Mouse (Mus musculus): ENCODE measurements around the gene Adm2. TPM values are rescaled to one million over a fixed set of nuclear protein-coding genes. Genes with fewer than 3 reads are reported as not detected.

Gene Adm2
- total RNA-seq, 2 experiments from 2014 or later: not detected

- H3K27ac ChIP-seq: no peak overlapping the region
- TF ChIP-seq CTCF (IDR thresholded peaks at IDR 0.05): no peak
- intact Hi-C loops (cut with DNase I): loop anchor here (10.0 kb wide), 1 partner anchor 182 kb away; no protein-coding TSS in a partner anchor
Observed at GRCm38 (mm10) chr15:89352795-89353194, 30.3 kb downstream of the Adm2 start.

GRCm38 (mm10) chr15:89353837-89354236 is 31.3 kb downstream of the Adm2 start:
- no peak for TF ChIP-seq CTCF (IDR thresholded peaks at IDR 0.05)
- intact Hi-C loops (cut with DNase I): loop anchor here (2.0 to 10.0 kb wide), 2 partner anchors 37 to 181 kb away; no protein-coding TSS in a partner anchor
- Histone ChIP-seq H3K4me3 (no peak overlapping the region; the same call in 1 of the 2 replicates), H3K27ac (no peak overlapping the region)
- DNase-seq: no peak

More at GRCm38 (mm10) chr15:89352795-89353194, 30.3 kb downstream of the Adm2 start:
- H3K4me3 ChIP-seq: no peak overlapping the region
- no peak for DNase-seq

GRCm38 (mm10) chr15:89354455-89354854 is 31.9 kb downstream of the Adm2 start:
- intact Hi-C loops (cut with DNase I): loop anchor here (2.0 to 10.0 kb wide), 2 partner anchors 38 to 180 kb away; no protein-coding TSS in a partner anchor
- H3K27ac ChIP-seq: peak overlapping the region; percentile 94
- no peak for TF ChIP-seq CTCF (IDR thresholded peaks at IDR 0.05)
- H3K4me3 ChIP-seq: peak overlapping the region; percentile 96
- no peak for DNase-seq

- intact Hi-C loops (cut with DNase I): loop anchor here (1.0 to 10.0 kb wide), 5 partner anchors 18 to 537 kb away; partner anchors contain the start of genes Alg12, C730034F03Rik, Chkb and Creld2
- no peak for TF ChIP-seq CTCF (IDR thresholded peaks at IDR 0.05)
- peak; percentile 97 for DNase-seq
- H3K4me3 ChIP-seq: peak within 1 kb of the TSS; percentile 96
- H3K27ac ChIP-seq: peak within 1 kb of the TSS; percentile 94
Observed at GRCm38 (mm10) chr15:89355241-89356187, 33.0 kb downstream of the Adm2 start, which contains the start of the genes Lmf2 and Ncaph2. Gene Lmf2, minus strand, starts transcription at chr15:89355659. Gene Ncaph2, plus strand, starts transcription at chr15:89355719.

DNA sequence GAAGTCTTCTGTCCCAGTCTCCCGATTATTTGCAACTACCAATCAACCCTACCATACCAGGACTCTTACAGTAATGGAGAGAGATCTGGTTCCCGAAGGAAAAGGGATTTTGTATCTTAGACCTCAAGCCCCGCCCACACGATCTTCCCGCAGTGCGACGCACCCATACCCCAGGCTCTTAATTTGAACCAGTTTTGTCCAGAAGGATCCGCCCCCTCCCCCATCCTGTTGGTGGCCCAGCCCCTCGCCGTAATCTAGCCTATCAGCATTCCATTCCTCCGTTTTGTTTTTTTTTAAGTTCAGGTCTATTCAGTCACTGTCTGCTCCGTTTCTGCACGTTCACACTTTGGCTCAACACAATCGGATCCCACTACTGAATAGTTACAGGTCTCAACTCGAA is 33.9 kb downstream of the Adm2 start:
- TF ChIP-seq CTCF (IDR thresholded peaks at IDR 0.05): no peak

GRCm38 (mm10) chr15:89358784-89359183 is 36.3 kb downstream of the Adm2 start:
- intact Hi-C loops (cut with DNase I): loop anchor here (10.0 kb wide), 1 partner anchor 176 kb away; no protein-coding TSS in a partner anchor
- Histone ChIP-seq H3K4me3 (no peak overlapping the region), H3K27ac (no peak overlapping the region)
- no peak for DNase-seq
- no peak for TF ChIP-seq CTCF (IDR thresholded peaks at IDR 0.05)

More for the DNA sequence above, 33.9 kb downstream of the Adm2 start:
- no peak for DNase-seq
- intact Hi-C loops (cut with DNase I): loop anchor here (2.0 to 10.0 kb wide), 3 partner anchors 72 to 538 kb away; partner anchors contain the start of genes Alg12, C730034F03Rik, Chkb and Creld2
- Histone ChIP-seq H3K4me3 (peak overlapping the region; percentile 96), H3K27ac (peak overlapping the region; percentile 94)

DNA sequence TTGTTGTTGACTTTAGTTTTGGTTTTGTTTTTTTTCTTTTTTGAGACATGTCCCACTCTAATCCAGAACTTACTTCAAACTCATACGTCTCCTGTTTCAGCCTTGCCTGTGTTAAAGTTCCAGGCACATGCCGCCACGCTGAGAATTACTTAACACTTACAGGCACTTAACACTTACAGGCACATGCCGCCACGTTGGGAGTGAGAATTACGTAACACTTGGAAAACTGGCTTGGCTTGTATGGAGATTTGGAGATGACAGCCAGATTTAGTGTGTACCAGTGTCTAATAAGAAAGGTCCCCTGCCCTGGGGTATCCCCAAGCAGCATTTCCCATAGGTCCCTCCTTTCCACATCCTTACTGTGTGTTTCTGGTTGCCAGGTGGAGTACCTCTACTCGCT is 40.5 kb downstream of the Adm2 start:
- intact Hi-C loops (cut with DNase I): no loop called here
- no peak for DNase-seq
- Histone ChIP-seq H3K4me3 (no peak overlapping the region), H3K27ac (no peak overlapping the region)
- TF ChIP-seq CTCF (IDR thresholded peaks at IDR 0.05): no peak

DNA sequence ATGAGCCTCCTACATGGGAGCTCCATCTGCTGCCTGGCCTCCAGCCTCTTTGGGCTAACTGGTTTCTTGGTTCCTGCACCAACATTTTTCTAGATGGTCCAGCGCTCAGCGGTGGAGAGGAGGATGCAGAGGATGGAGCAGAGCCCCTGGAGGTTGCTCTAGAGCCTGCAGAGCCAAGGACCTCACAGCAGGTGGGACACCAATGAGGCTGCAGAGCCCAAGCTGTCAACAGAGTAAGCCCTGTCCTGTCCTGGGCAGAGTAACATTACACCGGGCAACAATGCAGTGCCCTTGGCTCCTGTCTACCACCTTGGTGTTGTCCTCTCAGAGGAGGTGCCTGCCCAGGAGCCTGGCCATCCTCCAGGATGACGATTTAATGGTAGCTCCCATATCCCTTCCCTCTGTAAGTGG is 42.6 kb downstream of the Adm2 start:
- H3K4me3 ChIP-seq: no peak overlapping the region
- no peak overlapping the region for H3K27ac ChIP-seq
- no peak for DNase-seq
- TF ChIP-seq CTCF (IDR thresholded peaks at IDR 0.05): no peak
- intact Hi-C loops (cut with DNase I): no loop called here

GRCm38 (mm10) chr15:89372068-89372467 is 49.5 kb downstream of the Adm2 start:
- DNase-seq: no peak
- no peak for TF ChIP-seq CTCF (IDR thresholded peaks at IDR 0.05)
- no peak overlapping the region for H3K27ac ChIP-seq
- intact Hi-C loops (cut with DNase I): loop anchor here (5.0 kb wide), 1 partner anchor 95 kb away; no protein-coding TSS in a partner anchor
- H3K4me3 ChIP-seq: no peak overlapping the region

DNA sequence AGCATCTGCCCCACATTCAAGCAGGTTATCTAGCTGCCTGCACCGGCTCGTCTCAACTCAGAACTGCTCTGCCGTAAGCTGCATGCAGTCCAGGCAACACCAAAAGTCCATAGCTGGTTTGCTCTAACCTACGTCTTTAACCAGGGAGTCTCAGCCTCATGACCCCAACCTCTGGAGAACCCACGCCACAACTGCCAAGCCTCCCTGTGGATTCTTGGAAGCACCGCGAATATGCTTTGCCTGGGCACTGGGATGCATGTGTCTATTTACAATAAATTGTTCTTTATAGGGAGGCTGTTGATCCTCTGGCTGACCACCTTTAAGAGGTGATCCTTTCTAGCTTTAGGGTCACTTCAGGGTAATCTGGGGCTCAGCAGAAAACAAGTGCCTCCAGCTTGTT is 50.0 kb downstream of the Adm2 start:
- Histone ChIP-seq H3K4me3 (peak overlapping the region; percentile 89), H3K27ac (peak overlapping the region; percentile 95)
- intact Hi-C loops (cut with DNase I): loop anchor here (5.0 kb wide), 1 partner anchor 95 kb away; no protein-coding TSS in a partner anchor
- no peak for TF ChIP-seq CTCF (IDR thresholded peaks at IDR 0.05)
- DNase-seq: no peak

DNA sequence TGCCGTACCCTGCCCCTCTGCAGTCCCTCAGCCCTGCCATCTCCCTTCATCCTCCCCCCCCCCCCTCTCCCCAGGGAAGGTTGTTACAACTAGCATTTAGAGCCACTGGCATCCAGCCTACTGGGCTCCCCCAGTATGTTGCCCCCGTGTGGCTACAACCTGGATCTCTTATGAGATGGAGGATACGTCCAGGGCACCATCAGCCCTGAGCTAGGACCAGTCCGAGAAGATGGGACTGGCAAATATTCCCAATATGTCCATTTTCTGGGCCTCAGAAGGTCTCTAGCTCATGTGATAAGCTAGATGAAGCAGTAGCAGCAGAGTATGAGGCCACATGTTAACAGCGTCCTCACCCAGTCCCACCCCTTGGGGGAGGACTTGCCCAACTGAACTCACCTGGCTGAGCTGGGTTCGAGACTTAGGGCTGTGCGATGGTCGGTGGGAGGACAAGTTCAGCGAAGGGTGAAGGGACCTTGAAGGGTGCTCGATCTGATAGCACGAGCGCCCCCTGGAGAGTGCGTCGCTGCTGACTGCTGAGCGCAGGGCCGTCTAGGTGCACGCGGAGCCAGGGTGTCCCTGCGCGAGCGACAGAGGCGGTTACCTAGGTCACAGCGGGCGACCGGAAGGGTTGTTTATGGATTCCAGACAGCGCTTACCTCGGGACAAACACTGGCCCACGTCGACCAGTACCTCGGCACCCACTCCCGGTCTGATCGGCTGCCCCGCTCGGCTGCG is 50.7 kb downstream of the Adm2 start:
- intact Hi-C loops (cut with DNase I): loop anchor here (1.0 to 5.0 kb wide), 2 partner anchors 18 to 94 kb away; partner anchors contain the start of genes Lmf2 and Ncaph2
- peak; percentile 91 for DNase-seq
- Histone ChIP-seq H3K4me3 (peak overlapping the region; percentile 89), H3K27ac (peak overlapping the region; percentile 95)
- peak; percentile 76 for TF ChIP-seq CTCF (IDR thresholded peaks at IDR 0.05)

DNA sequence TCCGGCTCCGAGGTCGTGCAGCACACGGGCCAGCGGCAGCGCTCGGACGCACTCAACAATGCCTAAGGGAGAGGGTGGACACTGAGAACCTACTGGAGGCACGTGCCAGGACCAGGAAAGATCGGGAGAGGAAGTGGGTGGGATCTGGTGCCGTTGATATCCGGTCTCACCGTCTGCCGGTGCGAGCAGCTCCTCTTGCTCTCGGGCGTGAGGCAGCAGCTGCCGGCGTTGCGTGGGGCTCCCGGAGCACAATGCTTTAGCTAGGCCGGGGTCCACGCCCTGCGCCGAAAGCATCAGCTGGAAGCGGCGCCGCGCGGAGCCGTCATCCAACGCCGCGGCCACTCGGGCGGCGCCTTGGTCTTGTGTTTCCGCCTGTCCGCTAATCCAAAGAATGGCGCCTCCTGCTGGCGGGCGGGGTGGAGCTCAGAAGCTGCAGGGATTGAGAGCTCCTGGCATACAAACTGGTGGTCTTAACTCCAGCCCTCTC is 51.3 kb downstream of the Adm2 start, which contains the start of gene Sco2:
Sco2 (minus strand) TSS at position 85 of the 487 bp plus-strand sequence.
- intact Hi-C loops (cut with DNase I): loop anchor here (1.0 to 5.0 kb wide), 2 partner anchors 19 to 93 kb away; partner anchors contain the start of genes Lmf2 and Ncaph2

More for the DNA sequence above, 51.3 kb downstream of the Adm2 start, which contains the start of gene Sco2:
- Histone ChIP-seq H3K4me3 (peak within 1 kb of the TSS; percentile 89), H3K27ac (peak within 1 kb of the TSS; percentile 95)
- peak; percentile 97 for TF ChIP-seq CTCF (IDR thresholded peaks at IDR 0.05)
- DNase-seq: peak; percentile 96

Small RNA genes lying within 50 kb of the gene (microRNA-seq; reads per million reads assigned to microRNA genes)
- not detected for gene Mir6959

Other genes starting within 250 kb of the Adm2 start
- 10 to 100 TPM; 28.5 to 33.6 TPM for gene Trabd, start 247.6 kb upstream of the Adm2 start, total RNA-seq (2021)
- 10 to 100 TPM; 13.8 to 15.6 TPM for gene Selenoo, start 233.6 kb upstream of the Adm2 start, total RNA-seq (2021)
- gene Tubgcp6, start 199.6 kb upstream of the Adm2 start, total RNA-seq (2021): 1 to 10 TPM; 6.8 to 8.4 TPM
- 1 to 10 TPM; 5.9 to 6.4 TPM for gene Hdac10, start 194.0 kb upstream of the Adm2 start, total RNA-seq (2021)
- 100 to 1,000 TPM; 128 TPM for gene Mapk12, start 182.0 kb upstream of the Adm2 start, total RNA-seq (2021)
- gene Mapk11, start 173.1 kb upstream of the Adm2 start, total RNA-seq (2021): 1 to 10 TPM; 1.0 to 1.1 TPM
- gene Plxnb2, start 141.9 kb upstream of the Adm2 start, total RNA-seq (2021): 1 to 10 TPM; 8.3 to 8.7 TPM
- gene Dennd6b, start 126.2 kb upstream of the Adm2 start, total RNA-seq (2021): 10 to 100 TPM in 1 of 2 experiments, 1 to 10 TPM in 1; 8.9 to 10.9 TPM
- gene Ppp6r2, start 111.2 kb upstream of the Adm2 start, total RNA-seq (2021): 10 to 100 TPM; 90.7 to 94.1 TPM
- 10 to 100 TPM; 55.1 to 70.5 TPM for gene Sbf1, start 7.4 kb upstream of the Adm2 start, total RNA-seq (2021)
- gene Miox, start 11.7 kb downstream of the Adm2 start, total RNA-seq (2021): not detected
- gene Lmf2, start 32.9 kb downstream of the Adm2 start, total RNA-seq (2021): 10 to 100 TPM; 12.7 to 16.1 TPM
- gene Ncaph2, start 33.0 kb downstream of the Adm2 start, total RNA-seq (2021): 10 to 100 TPM; 40.9 to 41.4 TPM
- gene Sco2, start 51.1 kb downstream of the Adm2 start, total RNA-seq (2021): 10 to 100 TPM; 13.0 to 16.0 TPM
- gene Tymp, start 54.3 kb downstream of the Adm2 start, total RNA-seq (2021): under 1 TPM; 0.25 to 0.64 TPM
- under 1 TPM; 0.38 to 0.53 TPM for gene Odf3b, start 56.6 kb downstream of the Adm2 start, total RNA-seq (2021)
- gene Klhdc7b, start 62.2 kb downstream of the Adm2 start, total RNA-seq (2021): not detected
- gene Syce3, start 87.8 kb downstream of the Adm2 start, total RNA-seq (2021): not detected
- gene Cpt1b, start 103.1 kb downstream of the Adm2 start, total RNA-seq (2021): 100 to 1,000 TPM; 257 to 362 TPM
- gene C730034F03Rik, start 106.9 kb downstream of the Adm2 start, total RNA-seq (2021): under 1 TPM; 0.56 to 0.64 TPM
- 1 to 10 TPM in 1 of 2 experiments, under 1 TPM in 1; 0.87 to 2.0 TPM for gene Gm44502, start 107.0 kb downstream of the Adm2 start, total RNA-seq (2021)
- gene Chkb, start 107.2 kb downstream of the Adm2 start, total RNA-seq (2021): 10 to 100 TPM; 21.4 to 23.3 TPM
- gene Mapk8ip2, start 131.2 kb downstream of the Adm2 start, total RNA-seq (2021): under 1 TPM; 0.08 to 0.25 TPM
- 1 to 10 TPM; 3.0 to 4.6 TPM for gene Arsa, start 154.7 kb downstream of the Adm2 start, total RNA-seq (2021)
- gene Shank3, start 176.9 kb downstream of the Adm2 start, total RNA-seq (2021): 10 to 100 TPM; 12.2 to 20.4 TPM
- under 1 TPM in 1 of 2 experiments, not detected in 1; 0.23 TPM for gene Acr, start 245.6 kb downstream of the Adm2 start, total RNA-seq (2021)

Measured in gastrocnemius, adult 2 months (tissue).